Mouse (Mus musculus): ENCODE measurements around the gene Cfap126. TPM values are rescaled to one million over a fixed set of nuclear protein-coding genes. Genes with fewer than 3 reads are reported as not detected.

Cfap126 gene
- total and polyA plus RNA-seq, 3 experiments = 0.69 to 3.5 TPM; not detected in 1

DNA sequence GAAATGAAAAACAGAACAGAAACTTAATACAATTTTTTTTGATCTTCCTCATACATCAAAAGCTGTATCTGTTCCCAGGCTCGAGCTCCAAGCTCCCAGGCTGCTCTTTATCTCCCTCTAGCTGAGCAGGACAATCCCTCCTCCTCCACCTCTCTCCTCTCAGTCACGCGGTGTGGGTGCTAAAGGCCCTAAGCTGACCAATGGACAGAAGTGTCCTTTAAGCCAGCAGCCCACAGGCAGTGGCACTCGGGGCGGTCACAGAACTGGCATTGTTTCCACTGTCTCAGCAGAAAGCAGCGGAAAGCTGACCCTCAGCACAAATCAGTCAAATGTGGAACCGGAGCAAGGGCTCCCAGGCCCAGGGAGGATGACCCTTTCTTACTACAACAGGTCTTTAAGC is 15.5 kb downstream of the Cfap126 start:
- H3K4me3 ChIP-seq (ENCODE audit: control insufficient read depth in 1 of 2, insufficient read depth in 1 of 2, low read depth in 2 of 2, low read length in 2 of 2) = no peak overlapping the region
- peaks cover 4 to 8% of the 10 kb centered on the region in 2 experiments; a peak in 3 of 4 replicates for H3K36me3 ChIP-seq (ENCODE audit: control insufficient read depth in 1 of 2, insufficient read depth in 2 of 2, low read length in 2 of 2)
- H3K9me3 ChIP-seq (replicated peaks; ENCODE audit: insufficient read depth, low read length) = no peaks in the 10 kb centered on the region
- H3K79me2 ChIP-seq (ENCODE audit: control insufficient read depth, insufficient read depth, low read length, poor library complexity) = no peaks in the 10 kb centered on the region
- TF ChIP-seq ELF1 (IDR thresholded peaks at IDR 0.05; ENCODE audit: low read depth, low read length) (no peak), SMC3 (IDR thresholded peaks at IDR 0.05; ENCODE audit: low read depth, low read length) (no peak), HCFC1 (IDR thresholded peaks at IDR 0.05; ENCODE audit: low read depth, low read length) (no peak), CHD1 (IDR thresholded peaks at IDR 0.05; ENCODE audit: low read depth, low read length) (no peak), NELFE (IDR thresholded peaks at IDR 0.05; ENCODE audit: low read depth, low read length) (no peak)
- H3K9ac ChIP-seq (ENCODE audit: control insufficient read depth, low read depth, low read length, poor library complexity, severe bottlenecking) = no peak overlapping the region
- H3K27ac ChIP-seq (ENCODE audit: control insufficient read depth, low read depth, low read length) = no peak overlapping the region
- DNase-seq (ENCODE audit: low read depth, low spot score) = no peak
- H3K4me1 ChIP-seq (ENCODE audit: control insufficient read depth in 1 of 2, insufficient read depth in 2 of 2, low read length in 2 of 2) = peaks cover 0 to 5% of the 10 kb centered on the region in 2 experiments; a peak in 2 of 4 replicates
- H3K27me3 ChIP-seq (ENCODE audit: control insufficient read depth in 1 of 2, insufficient read depth in 2 of 2, low read length in 2 of 2) = no peaks in the 10 kb centered on the region

DNA sequence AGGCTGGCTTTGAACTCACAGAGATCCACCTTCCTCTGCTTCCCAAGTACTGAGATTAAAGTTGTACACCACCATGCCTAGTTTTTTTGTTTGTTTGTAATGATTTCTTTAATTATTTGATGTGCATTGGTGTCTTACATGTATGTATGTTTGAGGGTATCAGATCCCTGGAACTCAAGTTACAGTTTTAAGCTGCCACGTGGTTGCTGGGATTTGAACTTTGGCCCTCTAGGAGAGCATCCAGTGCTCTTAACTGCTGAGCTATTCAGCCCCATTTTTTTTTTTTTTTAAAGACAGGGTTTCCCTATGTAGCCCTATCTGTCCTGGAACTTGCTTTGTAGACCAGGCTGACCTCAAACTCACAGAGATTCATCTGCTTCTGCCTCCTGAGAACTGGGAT is 17.3 kb downstream of the Cfap126 start:
- Histone ChIP-seq H3K9ac (ENCODE audit: control insufficient read depth, low read depth, low read length, poor library complexity, severe bottlenecking) (no peak overlapping the region), H3K4me1 (ENCODE audit: control insufficient read depth in 1 of 2, insufficient read depth in 2 of 2, low read length in 2 of 2) (no peaks in the 10 kb centered on the region), H3K27ac (ENCODE audit: control insufficient read depth, low read depth, low read length) (no peak overlapping the region), H3K9me3 (replicated peaks; ENCODE audit: insufficient read depth, low read length) (no peaks in the 10 kb centered on the region), H3K79me2 (ENCODE audit: control insufficient read depth, insufficient read depth, low read length, poor library complexity) (no peaks in the 10 kb centered on the region), H3K4me3 (ENCODE audit: control insufficient read depth in 1 of 2, insufficient read depth in 1 of 2, low read depth in 2 of 2, low read length in 2 of 2) (no peak overlapping the region), H3K27me3 (ENCODE audit: control insufficient read depth in 1 of 2, insufficient read depth in 2 of 2, low read length in 2 of 2) (no peaks in the 10 kb centered on the region), H3K36me3 (ENCODE audit: control insufficient read depth in 1 of 2, insufficient read depth in 2 of 2, low read length in 2 of 2) (peaks cover 0 to 12% of the 10 kb centered on the region in 2 experiments; a peak in 2 of 4 replicates)
- TF ChIP-seq GABPA (IDR thresholded peaks at IDR 0.05; ENCODE audit: low read depth, low read length) (no peak), TBP (IDR thresholded peaks at IDR 0.05; ENCODE audit: low read depth, low read length) (no peak), USF1 (IDR thresholded peaks at IDR 0.05; ENCODE audit: low read depth, low read length) (no peak), NRF1 (IDR thresholded peaks at IDR 0.05; ENCODE audit: insufficient read depth, low read depth, low read length, poor library complexity, severe bottlenecking) (no peak), MYB (IDR thresholded peaks at IDR 0.05; ENCODE audit: low read depth, low read length) (no peak), ZMIZ1 (IDR thresholded peaks at IDR 0.05; ENCODE audit: low read depth, low read length) (no peak), EP300 (IDR thresholded peaks at IDR 0.05; ENCODE audit: low read depth in 1 of 2, low read length in 2 of 2) (no peak), POLR2AphosphoS5 (IDR thresholded peaks at IDR 0.05; ENCODE audit: borderline replicate concordance, low read depth, low read length) (no peak), SMC3 (IDR thresholded peaks at IDR 0.05; ENCODE audit: low read depth, low read length) (no peak), CHD2 (IDR thresholded peaks at IDR 0.05; ENCODE audit: low read length) (no peak), MEF2A (IDR thresholded peaks at IDR 0.05; ENCODE audit: extremely low read depth, insufficient replicate concordance, low read depth, low read length, poor library complexity, severe bottlenecking) (no peak), POLR2AphosphoS2 (IDR thresholded peaks at IDR 0.05; ENCODE audit: low read length) (no peak), ZNF384 (IDR thresholded peaks at IDR 0.05; ENCODE audit: low read depth, low read length) (no peak)
- no peak for DNase-seq (ENCODE audit: low read depth, low spot score)

Measured in MEL (cell line).